Mouse (Mus musculus) heart, adult 18-20 months (tissue): Measurements from ENCODE around the gene Rps24. TPM values are rescaled to one million over a fixed set of nuclear protein-coding genes. Genes with fewer than 3 reads are reported as not detected.
A peak's percentile ranks its signal among the peaks of the same experiment; 100 is the strongest.

ENCODE experiments used
- DNase-seq, 2 experiments: peaks; one replicate each; pipeline ENCODE4 v3.0.0; 2021 to 2022; ENCODE audit warnings: mixed read lengths in 1 of 2
- total RNA-seq, 2 experiments: library from RNA; stranded (reverse); gene quantifications; 2 replicates each; pipeline ENCODE4 v1.2.3; 2021

Rps24 gene
- total RNA-seq, 2 experiments from 2014 or later, result 943 to 1,031 TPM

DNA sequence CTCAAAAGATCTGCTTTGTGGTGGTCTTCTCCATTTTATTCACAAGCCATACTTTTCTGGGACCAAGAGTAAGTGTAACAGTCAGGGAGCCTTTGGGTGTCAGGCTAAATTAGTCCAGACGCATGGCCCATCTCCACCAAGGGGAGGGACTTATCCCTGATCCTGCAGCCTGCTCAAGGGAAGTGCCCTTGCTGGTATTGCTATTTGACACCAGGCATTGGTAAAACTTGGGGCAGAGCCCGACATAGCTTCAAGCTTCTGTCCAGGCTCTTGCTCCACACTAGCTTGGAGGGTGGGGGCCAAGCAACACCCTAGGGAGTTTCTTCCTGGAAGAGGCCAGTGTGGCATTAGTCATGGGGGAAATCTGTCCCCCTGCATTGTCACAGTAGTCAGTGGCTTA, 23.8 kb downstream of the Rps24 start:
- DNase-seq, result peak in 1 of 2 experiments; percentile 15

DNA sequence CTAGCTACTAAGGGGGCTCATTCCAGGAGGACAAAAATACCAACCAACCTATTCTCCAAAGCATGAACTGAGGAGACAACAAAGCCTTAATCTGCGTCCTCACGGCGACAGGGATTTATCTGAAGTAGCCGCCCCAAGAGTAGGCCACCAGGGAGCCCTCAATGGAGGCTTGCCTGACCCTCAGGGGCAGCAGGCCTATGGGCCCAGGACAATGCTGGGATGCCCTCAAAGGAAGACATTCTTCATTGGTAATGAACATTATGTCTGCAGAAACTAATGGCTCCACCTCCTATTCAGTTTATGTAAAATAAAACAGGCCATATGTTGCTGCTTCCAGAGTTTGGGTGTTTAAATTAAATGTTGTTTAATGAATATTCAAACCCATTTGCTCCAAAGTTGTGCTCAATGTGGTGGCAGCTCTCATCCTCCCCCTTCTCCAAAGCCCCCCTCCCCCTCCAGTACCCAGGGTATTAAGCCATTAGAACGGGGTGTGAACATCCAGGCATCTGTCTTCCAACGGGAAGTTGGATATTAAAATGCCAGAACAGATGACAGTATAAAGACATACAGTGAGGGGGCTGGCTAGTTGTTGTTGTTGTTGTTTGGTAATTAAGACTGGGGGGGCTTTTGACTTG, 25.7 kb downstream of the Rps24 start:
- no peak for DNase-seq

DNA sequence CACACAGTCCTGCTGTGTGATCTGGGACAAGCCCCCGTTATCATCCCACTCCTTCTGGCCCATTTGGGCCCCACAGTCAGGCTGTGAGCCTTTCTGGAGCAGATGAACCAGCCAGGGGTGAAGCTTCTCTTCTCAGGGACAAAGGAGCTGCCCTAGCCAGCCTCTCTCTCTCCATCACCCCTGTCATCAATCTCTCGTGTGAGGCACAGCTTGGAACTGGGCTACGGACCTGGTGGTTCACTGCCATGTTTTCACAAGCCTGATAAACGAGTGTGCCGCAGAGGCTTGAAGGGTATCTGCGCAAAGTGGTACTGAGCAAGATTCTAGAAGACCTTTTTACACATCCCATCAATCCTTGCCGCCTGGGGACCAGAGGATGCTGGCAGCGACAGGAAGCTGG, 34.7 kb downstream of the Rps24 start:
- no peak for DNase-seq

DNA sequence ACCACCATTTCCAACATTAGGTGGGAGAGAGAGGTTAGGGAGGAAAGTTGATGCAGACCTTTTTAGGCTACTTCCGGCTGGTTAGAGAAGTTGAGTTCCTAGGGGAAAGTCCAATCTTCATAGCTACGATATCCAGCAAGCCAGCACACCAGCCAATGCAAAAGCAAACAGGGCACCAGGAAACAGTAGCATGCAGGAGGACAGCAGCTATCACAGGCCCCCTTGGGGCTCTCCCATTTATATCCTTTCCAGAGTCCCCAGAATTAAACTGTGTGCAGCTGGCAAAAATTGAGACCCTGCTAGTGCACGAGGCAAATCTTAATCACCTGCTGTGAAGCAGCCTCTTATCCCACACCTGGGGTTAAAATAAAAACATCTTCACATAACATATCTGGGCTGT, 38.2 kb downstream of the Rps24 start:
- DNase-seq, result no peak

DNA sequence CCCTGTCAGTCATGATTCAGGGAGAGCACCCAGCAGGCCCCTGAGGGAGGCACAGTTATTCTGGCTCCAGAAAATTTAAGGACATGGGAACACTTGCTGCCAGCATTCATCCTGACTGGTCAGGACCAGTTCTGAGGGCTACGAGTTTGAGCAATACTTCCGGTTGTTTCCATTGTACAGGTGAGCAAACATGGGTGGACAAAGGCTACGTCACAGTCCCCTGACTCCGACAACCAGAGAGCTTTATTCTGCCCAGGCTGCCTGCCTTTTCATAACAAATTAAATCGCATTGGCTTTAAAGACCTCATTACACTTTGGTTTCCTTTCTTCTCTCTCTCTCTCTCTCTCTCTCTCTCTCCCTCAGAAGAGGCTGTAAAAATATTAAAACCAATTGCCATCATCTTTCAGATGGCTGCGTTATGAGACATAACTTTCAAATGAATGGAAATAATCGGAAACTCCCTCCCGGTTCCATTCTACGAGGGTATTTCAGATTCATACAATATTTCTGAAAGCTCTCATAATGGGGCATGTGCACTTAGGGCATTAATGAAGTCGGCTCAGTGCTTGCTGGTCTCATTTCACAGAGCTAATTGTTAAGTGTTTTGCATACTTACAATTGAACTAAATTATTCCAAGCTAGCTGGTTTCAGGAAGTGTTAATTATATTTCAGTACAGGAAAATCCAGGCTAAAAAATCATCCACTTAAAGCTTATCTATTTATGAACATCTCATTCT, 38.9 kb downstream of the Rps24 start:
- DNase-seq, result no peak

DNA sequence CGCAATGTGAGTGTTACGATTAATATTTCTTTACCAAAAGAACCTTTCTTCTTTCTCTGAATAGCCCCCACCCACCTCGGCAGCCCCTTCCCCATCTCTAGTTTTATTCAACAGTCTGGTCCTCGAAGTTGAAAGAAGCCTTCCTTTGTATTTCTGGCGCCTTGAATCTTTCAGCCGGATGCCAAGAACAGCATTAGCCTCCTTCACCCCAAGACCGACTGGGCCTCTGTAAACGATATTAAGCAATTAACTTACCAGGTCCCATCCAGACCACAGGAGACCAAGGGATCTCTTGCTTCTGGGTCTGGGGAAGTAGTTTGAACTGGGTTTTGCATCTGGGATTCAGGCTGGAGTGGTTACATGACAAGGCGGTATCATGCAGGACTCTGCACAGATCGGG, 39.5 kb downstream of the Rps24 start:
- no peak for DNase-seq

DNA sequence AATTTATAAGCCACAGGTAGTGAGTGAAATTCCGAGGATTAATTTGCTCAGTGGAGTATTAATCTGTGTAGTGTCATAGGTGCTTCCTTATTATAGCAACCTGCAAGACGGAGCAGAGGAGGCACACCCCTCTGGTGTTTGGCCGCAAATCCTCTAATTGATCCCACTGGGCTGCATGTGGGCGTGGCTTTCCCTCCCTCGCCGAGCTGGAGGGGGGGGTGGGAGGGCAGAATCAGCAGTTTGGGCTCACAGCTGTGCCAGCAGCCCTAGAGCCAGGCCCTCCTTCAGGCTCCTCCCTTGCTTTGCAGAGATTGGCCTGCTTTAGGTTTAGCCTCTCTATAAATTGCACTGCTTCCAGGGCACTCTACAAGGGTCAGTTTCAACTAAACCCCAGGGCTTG, 43.3 kb downstream of the Rps24 start:
- peak in 1 of 2 experiments; percentile 13 for DNase-seq

DNA sequence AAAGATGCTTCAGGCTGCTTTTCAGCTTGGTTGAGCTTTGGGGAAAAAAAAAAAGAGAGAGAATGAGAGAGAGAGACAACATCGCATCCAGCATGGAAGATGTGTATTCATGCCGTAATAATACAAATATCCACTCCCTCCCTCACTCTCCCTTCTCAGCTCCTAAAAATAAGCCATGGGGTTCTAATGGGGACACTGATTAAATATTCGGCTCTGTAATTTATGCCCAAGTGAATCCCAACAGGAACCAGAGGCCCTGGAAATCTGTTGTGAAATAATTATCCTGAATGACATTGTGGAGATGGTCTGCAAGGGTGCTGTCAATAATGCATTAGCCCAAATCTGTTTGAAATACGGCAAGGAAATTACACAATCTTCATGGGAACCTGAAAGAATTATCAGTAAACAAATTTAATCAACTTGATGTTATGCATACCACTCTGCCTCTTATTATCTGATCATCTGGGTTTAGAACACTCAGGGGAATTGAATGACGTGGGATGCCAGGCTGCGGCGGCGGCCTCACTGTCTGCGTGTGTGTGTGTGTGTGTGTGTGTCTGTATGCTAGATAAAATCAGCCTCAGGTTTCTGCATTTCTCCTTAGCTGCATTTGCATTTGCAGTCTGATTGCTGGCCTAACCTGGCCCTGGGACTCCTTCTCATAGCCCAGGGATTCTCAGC, 48.1 kb downstream of the Rps24 start:
- no peak for DNase-seq

DNA sequence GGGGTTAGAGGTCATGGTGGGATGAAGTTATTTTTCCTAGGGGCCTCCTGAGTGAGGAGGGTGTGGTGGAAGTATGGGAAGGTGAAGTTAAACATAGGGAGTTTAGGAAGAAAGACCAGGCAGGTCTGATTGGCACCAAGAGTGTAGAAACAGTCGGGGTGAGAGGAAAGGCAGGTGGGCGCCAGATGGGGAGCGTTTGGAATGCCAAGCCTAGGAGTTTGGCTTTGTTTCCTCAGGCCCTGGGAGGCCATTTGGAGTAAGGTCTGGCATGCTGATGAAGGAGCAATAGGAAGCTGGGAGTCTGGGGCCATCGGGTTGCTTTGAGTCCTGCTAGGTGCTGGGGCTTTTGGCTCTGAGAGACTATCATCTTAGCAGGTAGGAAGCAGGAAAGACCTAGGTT, 56.0 kb downstream of the Rps24 start:
- DNase-seq, result no peak

DNA sequence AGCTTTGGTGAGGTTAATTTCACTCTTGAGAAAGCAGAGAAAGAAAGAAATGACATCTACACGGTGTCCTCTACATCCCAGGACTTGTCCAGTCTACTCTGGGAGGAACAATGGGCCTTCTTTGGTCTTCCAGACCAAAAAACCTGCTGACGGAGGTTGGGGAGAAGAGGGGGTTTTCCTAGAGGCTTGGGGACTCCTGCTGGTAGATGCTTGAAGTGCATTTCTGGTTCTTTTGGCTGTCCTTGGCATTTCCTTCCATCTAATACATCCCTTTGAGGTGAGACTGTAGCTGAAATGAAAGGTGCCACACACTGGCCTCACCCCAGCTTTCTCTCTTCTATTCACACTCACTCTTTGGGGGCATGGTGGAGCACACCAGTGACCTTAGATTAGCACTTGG, 57.1 kb downstream of the Rps24 start:
- DNase-seq, result peak in 1 of 2 experiments; percentile 25

Other genes with a start within 250 kb of the Rps24 start
- gene Dlg5, start 241.2 kb upstream of the Rps24 start, total RNA-seq, result 1 to 10 TPM; 6.8 to 8.0 TPM
- gene E330034G19Rik, start 193.9 kb upstream of the Rps24 start, total RNA-seq, result not detected
- gene Polr3a, start 67 bp upstream of the Rps24 start, total RNA-seq, result 10 to 100 TPM; 12.9 to 13.8 TPM